Mouse (Mus musculus) cerebellum, adult 2 months (tissue): Measurements from ENCODE around the gene Comt.

Experiments used
- CTCF ChIP-seq: fragments of 200-500 bp; IDR thresholded peaks from 2 replicates; pipeline ENCODE4 v1.5.1; 2011; ENCODE audit warnings: low read depth, mild to moderate bottlenecking, control low read depth, low read length, moderate library complexity, borderline replicate concordance; ENCODE audit not compliant: insufficient read depth
- POLR2A ChIP-seq: fragments of 200-500 bp; IDR thresholded peaks from 2 replicates; pipeline ENCODE4 v1.6.1; 2011; ENCODE audit warnings: low read length, control low read depth, borderline replicate concordance; ENCODE audit not compliant: insufficient read depth

DNA sequence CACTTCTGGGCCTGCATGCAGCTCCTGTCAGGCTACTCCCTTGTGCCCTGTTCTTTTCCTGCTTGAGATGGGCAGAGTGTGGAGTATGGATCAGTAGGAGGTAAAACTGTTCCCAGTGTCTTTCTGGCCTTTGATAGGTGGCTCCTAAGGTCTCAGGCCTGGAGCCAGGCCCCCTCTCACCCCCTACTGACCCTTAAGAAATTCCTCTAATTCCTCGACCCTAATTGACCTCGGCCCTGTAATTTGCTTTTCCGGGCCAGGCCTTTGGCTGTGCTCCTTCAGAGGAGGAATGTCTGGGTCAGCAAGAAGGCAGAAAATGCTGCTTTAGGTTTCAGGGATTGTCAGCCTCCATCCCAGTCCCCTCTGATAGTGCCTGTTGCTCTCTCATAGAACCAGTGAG is 42.9 kb downstream of the Comt start:
- TF ChIP-seq POLR2A (no peak), CTCF (no peak)
